Mouse (Mus musculus) forebrain, embryonic 16.5 days (tissue): ENCODE measurements around the gene Nudt3. TPM values are rescaled to one million over a fixed set of nuclear protein-coding genes. Genes with fewer than 3 reads are reported as not detected.
"Not testable (repeated sequence)": the region's sequence is repeated elsewhere in the genome, so short reads cannot be mapped to it uniquely, and the experiment has no call there.

Experiments
- ATAC-seq: fragments of 200-750 bp; cut with Nextera tagmentation; 2 replicates; pipeline ENCODE4 v1.8.0; 2017; ENCODE audit warnings: mild to moderate bottlenecking, moderate library complexity
- H3K27ac ChIP-seq: fragments of 300-500 bp; sonication (generic); 2 replicates; pipeline ENCODE4 v1.5.1; 2014; ENCODE audit warnings: low read length, control low read depth
- H3K27me3 ChIP-seq: fragments of 300-500 bp; sonication (generic); replicated peaks from 2 replicates; pipeline ENCODE4 v1.6.1; 2014; ENCODE audit warnings: low read length; ENCODE audit not compliant: control insufficient read depth, insufficient read depth
- H3K36me3 ChIP-seq: fragments of 300-500 bp; sonication (generic); 2 replicates; pipeline ENCODE4 v1.6.1; 2014; ENCODE audit not compliant: control insufficient read depth, insufficient read depth
- H3K4me1 ChIP-seq: fragments of 300-500 bp; sonication (generic); replicated peaks from 2 replicates; pipeline ENCODE4 v1.6.1; 2014; ENCODE audit warnings: low read length; ENCODE audit not compliant: control insufficient read depth, insufficient read depth
- H3K4me2 ChIP-seq: fragments of 300-500 bp; sonication (generic); 2 replicates; pipeline ENCODE4 v1.6.1; 2014; ENCODE audit warnings: mild to moderate bottlenecking, low read length, control low read depth
- H3K4me3 ChIP-seq: fragments of 300-500 bp; sonication (generic); replicated peaks from 2 replicates; pipeline ENCODE4 v1.5.1; 2014; ENCODE audit warnings: mild to moderate bottlenecking, low read length, control low read depth
- H3K9ac ChIP-seq: fragments of 300-500 bp; sonication (generic); replicated peaks from 2 replicates; pipeline ENCODE4 v1.6.1; 2014; ENCODE audit warnings: low read depth, low read length, control low read depth
- H3K9me3 ChIP-seq: fragments of 300-500 bp; sonication (generic); 2 replicates; pipeline ENCODE4 v1.6.1; 2016; ENCODE audit warnings: low read length; ENCODE audit not compliant: control insufficient read depth
- WGBS: fragments of 180-500 bp; shearing (Covaris S2); extraction: QIAGEN DNeasy Blood & Tissue Kit; methylation state at CpG from one replicate; pipeline ENCODE4 v1.1.7; 2014; 5-methylcytosine and 5-hydroxymethylcytosine counted together
- polyA plus RNA-seq: library from polyadenylated mRNA; unstranded; fragments of >200 nt; fragmentation: Nextera tagmentation; extraction: Ambion mirVana; gene quantifications from 2 replicates; pipeline ENCODE4 v1.2.1, GENCODE M21; 2015

The Nudt3 gene
- polyA plus RNA-seq, 1 experiment from 2014 or later = 272 TPM

GRCm38 (mm10) chr17:27638921-27639332, 15.6 kb upstream of the Nudt3 start:
- 73% methylated on average over 20 of the region's 20 CpGs for WGBS
- no peak overlapping the region for H3K27ac ChIP-seq
- H3K4me3 ChIP-seq = no peak overlapping the region
- no peak overlapping the region for H3K9ac ChIP-seq
- no peak for ATAC-seq
- H3K4me2 ChIP-seq = no peak overlapping the region
- peaks cover 32% of the 10 kb centered on the region for H3K4me1 ChIP-seq
- H3K36me3 ChIP-seq = no peaks in the 10 kb centered on the region
- no peaks in the 10 kb centered on the region for H3K27me3 ChIP-seq
- H3K9me3 ChIP-seq = no peaks in the 10 kb centered on the region

GRCm38 (mm10) chr17:27637333-27637732, 14.0 kb upstream of the Nudt3 start:
- Histone ChIP-seq H3K4me3 (no peak overlapping the region), H3K36me3 (peaks cover under 1% of the 10 kb centered on the region), H3K27me3 (no peaks in the 10 kb centered on the region), H3K27ac (no peak overlapping the region), H3K4me1 (peaks cover 35% of the 10 kb centered on the region), H3K9ac (no peak overlapping the region), H3K4me2 (no peak overlapping the region), H3K9me3 (no peaks in the 10 kb centered on the region)
- no peak for ATAC-seq
- WGBS = 75% methylated on average over 9 of the region's 9 CpGs

- Histone ChIP-seq H3K4me2 (peak within 1 kb of the TSS; percentile 54), H3K9ac (peak within 1 kb of the TSS; percentile 23; the same call in 1 of the 2 replicates), H3K4me1 (peaks cover 34% of the 10 kb centered on the region), H3K9me3 (no peaks in the 10 kb centered on the region), H3K27ac (peak within 1 kb of the TSS; percentile 75), H3K36me3 (peaks cover 10% of the 10 kb centered on the region), H3K4me3 (peak within 1 kb of the TSS; percentile 78), H3K27me3 (no peaks in the 10 kb centered on the region)
- WGBS = 51% methylated on average over 18 of the region's 18 CpGs
- ATAC-seq = no peak
Measured at GRCm38 (mm10) chr17:27636132-27637020, 13.1 kb upstream of the Nudt3 start, which contains the start of gene Rps10. TSS of gene Rps10 (minus strand) at chr17:27636669.

GRCm38 (mm10) chr17:27635575-27635903, 12.2 kb upstream of the Nudt3 start:
- H3K4me3 ChIP-seq = peak overlapping the region; percentile 78
- peak overlapping the region; percentile 54 for H3K4me2 ChIP-seq
- peak overlapping the region; percentile 64 for H3K9ac ChIP-seq
- WGBS = 48% methylated on average over 9 of the region's 9 CpGs
- not testable (repeated sequence) for H3K27me3 ChIP-seq, ATAC-seq, H3K9me3 ChIP-seq
- peak overlapping the region; percentile 87 for H3K27ac ChIP-seq
- H3K36me3 ChIP-seq = peaks cover 15% of the 10 kb centered on the region
- peaks cover 36% of the 10 kb centered on the region for H3K4me1 ChIP-seq

GRCm38 (mm10) chr17:27634871-27635574, 11.7 kb upstream of the Nudt3 start, which contains the start of gene RPS10-NUDT3:
TSS of gene RPS10-NUDT3 (minus strand) at chr17:27635222.
- ATAC-seq = peak; percentile 99

GRCm38 (mm10) chr17:27629249-27630020, 6.1 kb upstream of the Nudt3 start:
- H3K27me3 ChIP-seq = no peaks in the 10 kb centered on the region
- ATAC-seq = peak; percentile 46; the same call in 1 of the 2 replicates
- no peak overlapping the region for H3K27ac ChIP-seq
- 69% methylated on average over 2 of the region's 2 CpGs for WGBS
- peaks cover 25% of the 10 kb centered on the region for H3K4me1 ChIP-seq
- peaks cover 20% of the 10 kb centered on the region for H3K36me3 ChIP-seq
- H3K4me3 ChIP-seq = no peak overlapping the region
- H3K9me3 ChIP-seq = no peaks in the 10 kb centered on the region
- no peak overlapping the region for H3K4me2 ChIP-seq
- no peak overlapping the region for H3K9ac ChIP-seq

More at GRCm38 (mm10) chr17:27634871-27635574, 11.7 kb upstream of the Nudt3 start, which contains the start of gene RPS10-NUDT3:
- 0% methylated on average over 46 of the region's 72 CpGs for WGBS
- Histone ChIP-seq H3K27ac (peak within 1 kb of the TSS; percentile 87), H3K9ac (peak within 1 kb of the TSS; percentile 78), H3K36me3 (peaks cover 19% of the 10 kb centered on the region), H3K4me2 (peak within 1 kb of the TSS; percentile 84), H3K4me3 (peak within 1 kb of the TSS; percentile 78), H3K9me3 (no peaks in the 10 kb centered on the region), H3K27me3 (no peaks in the 10 kb centered on the region), H3K4me1 (peaks cover 36% of the 10 kb centered on the region)

- no peak overlapping the region for H3K27ac ChIP-seq
- no peak overlapping the region for H3K9ac ChIP-seq
- H3K4me2 ChIP-seq = no peak overlapping the region
- no peaks in the 10 kb centered on the region for H3K9me3 ChIP-seq
- no peak overlapping the region for H3K4me3 ChIP-seq
- peaks cover 20% of the 10 kb centered on the region for H3K36me3 ChIP-seq
- H3K27me3 ChIP-seq = no peaks in the 10 kb centered on the region
- no peak for ATAC-seq
- 87% methylated on average over 8 of the region's 8 CpGs for WGBS
- H3K4me1 ChIP-seq = peaks cover 24% of the 10 kb centered on the region
Measured at GRCm38 (mm10) chr17:27628376-27628775, 5.1 kb upstream of the Nudt3 start.

GRCm38 (mm10) chr17:27627451-27627850, 4.2 kb upstream of the Nudt3 start:
- 35% methylated on average over 5 of the region's 5 CpGs for WGBS
- no peaks in the 10 kb centered on the region for H3K27me3 ChIP-seq

More at GRCm38 (mm10) chr17:27627451-27627850, 4.2 kb upstream of the Nudt3 start:
- H3K9me3 ChIP-seq = no peaks in the 10 kb centered on the region
- no peak for ATAC-seq
- peaks cover 17% of the 10 kb centered on the region for H3K4me1 ChIP-seq
- H3K36me3 ChIP-seq = peaks cover 20% of the 10 kb centered on the region
- H3K27ac ChIP-seq = no peak overlapping the region
- no peak overlapping the region for H3K4me2 ChIP-seq
- no peak overlapping the region for H3K9ac ChIP-seq
- H3K4me3 ChIP-seq = no peak overlapping the region
